Mouse (Mus musculus): ENCODE measurements around the gene Olfr657. TPM values are rescaled to one million over a fixed set of nuclear protein-coding genes. Genes with fewer than 3 reads are reported as not detected.

Olfr657 gene
- polyA plus RNA-seq (2014; fragmentation: Nextera tagmentation; extraction: Ambion mirVana) = not detected in 2 replicates

- Histone ChIP-seq H3K4me1 (replicated peaks; ENCODE audit: control insufficient read depth, insufficient read depth, low read length) (no peaks in the 10 kb centered on the region), H3K36me3 (ENCODE audit: control insufficient read depth, insufficient read depth, low read length) (no peaks in the 10 kb centered on the region), H3K27ac (ENCODE audit: low read depth) (no peak within 1 kb of the TSS), H3K4me2 (ENCODE audit: low read length) (no peak within 1 kb of the TSS), H3K27me3 (replicated peaks; ENCODE audit: control insufficient read depth, insufficient read depth, low read length) (no peaks in the 10 kb centered on the region), H3K4me3 (ENCODE audit: low read depth, low read length) (no peak within 1 kb of the TSS), H3K9me3 (ENCODE audit: control insufficient read depth, low read length) (no peaks in the 10 kb centered on the region), H3K9ac (ENCODE audit: low read length) (no peak within 1 kb of the TSS)
- DNase-seq (ENCODE audit: low spot score) (no peak), ATAC-seq (replicated peaks; ENCODE audit: low FRiP score, low TSS enrichment, low read depth) (no peak)
These were observed at the start of gene Olfr657 for GRCm38 (mm10) chr7:104624494-104624893. Gene Olfr657 (plus strand): TSS chr7:104624794.

GRCm38 (mm10) chr7:104577014-104577413, 47.6 kb upstream of the Olfr657 start, which contains the start of gene Olfr653:
Gene Olfr653 (plus strand): TSS chr7:104577314.
- H3K4me1 ChIP-seq (replicated peaks; ENCODE audit: control insufficient read depth, insufficient read depth, low read length) = no peaks in the 10 kb centered on the region
- H3K4me3 ChIP-seq (ENCODE audit: low read depth, low read length) = no peak within 1 kb of the TSS
- H3K9ac ChIP-seq (ENCODE audit: low read length) = no peak within 1 kb of the TSS
- no peak for DNase-seq (ENCODE audit: low spot score)
- no peaks in the 10 kb centered on the region for H3K36me3 ChIP-seq (ENCODE audit: control insufficient read depth, insufficient read depth, low read length)
- no peak for ATAC-seq (replicated peaks; ENCODE audit: low FRiP score, low TSS enrichment, low read depth)
- H3K4me2 ChIP-seq (ENCODE audit: low read length) = no peak within 1 kb of the TSS
- 63% methylated on average over 2 of the region's 2 CpGs for WGBS
- no peak within 1 kb of the TSS for H3K27ac ChIP-seq (ENCODE audit: low read depth)
- H3K27me3 ChIP-seq (replicated peaks; ENCODE audit: control insufficient read depth, insufficient read depth, low read length) = no peaks in the 10 kb centered on the region
- no peaks in the 10 kb centered on the region for H3K9me3 ChIP-seq (ENCODE audit: control insufficient read depth, low read length)

- Histone ChIP-seq H3K4me1 (replicated peaks; ENCODE audit: control insufficient read depth, insufficient read depth, low read length) (no peaks in the 10 kb centered on the region), H3K27me3 (replicated peaks; ENCODE audit: control insufficient read depth, insufficient read depth, low read length) (no peaks in the 10 kb centered on the region), H3K4me3 (ENCODE audit: low read depth, low read length) (no peak overlapping the region), H3K9ac (ENCODE audit: low read length) (no peak overlapping the region), H3K9me3 (ENCODE audit: control insufficient read depth, low read length) (no peaks in the 10 kb centered on the region), H3K36me3 (ENCODE audit: control insufficient read depth, insufficient read depth, low read length) (no peaks in the 10 kb centered on the region), H3K4me2 (ENCODE audit: low read length) (no peak overlapping the region), H3K27ac (ENCODE audit: low read depth) (no peak overlapping the region)
- 83% methylated on average over 4 of the region's 4 CpGs for WGBS
- ATAC-seq (replicated peaks; ENCODE audit: low FRiP score, low TSS enrichment, low read depth) = no peak
- DNase-seq (ENCODE audit: low spot score) = no peak
These were observed 43.7 kb upstream of the Olfr657 start for GRCm38 (mm10) chr7:104580846-104581245.

- ATAC-seq (replicated peaks; ENCODE audit: low FRiP score, low TSS enrichment, low read depth) (no peak), DNase-seq (ENCODE audit: low spot score) (no peak)
- Histone ChIP-seq H3K27ac (ENCODE audit: low read depth) (no peak overlapping the region), H3K4me3 (ENCODE audit: low read depth, low read length) (no peak overlapping the region), H3K9ac (ENCODE audit: low read length) (no peak overlapping the region), H3K36me3 (ENCODE audit: control insufficient read depth, insufficient read depth, low read length) (no peaks in the 10 kb centered on the region), H3K4me2 (ENCODE audit: low read length) (no peak overlapping the region), H3K9me3 (ENCODE audit: control insufficient read depth, low read length) (no peaks in the 10 kb centered on the region), H3K27me3 (replicated peaks; ENCODE audit: control insufficient read depth, insufficient read depth, low read length) (no peaks in the 10 kb centered on the region), H3K4me1 (replicated peaks; ENCODE audit: control insufficient read depth, insufficient read depth, low read length) (no peaks in the 10 kb centered on the region)
- WGBS = 75% methylated on average over 4 of the region's 4 CpGs
These were observed 43.2 kb upstream of the Olfr657 start for GRCm38 (mm10) chr7:104581429-104581828.

GRCm38 (mm10) chr7:104586725-104587124, 37.9 kb upstream of the Olfr657 start, which contains the start of gene Olfr654:
Gene Olfr654 (plus strand): TSS chr7:104587025.
- Histone ChIP-seq H3K4me1 (replicated peaks; ENCODE audit: control insufficient read depth, insufficient read depth, low read length) (no peaks in the 10 kb centered on the region), H3K9me3 (ENCODE audit: control insufficient read depth, low read length) (no peaks in the 10 kb centered on the region), H3K9ac (ENCODE audit: low read length) (no peak within 1 kb of the TSS), H3K27me3 (replicated peaks; ENCODE audit: control insufficient read depth, insufficient read depth, low read length) (no peaks in the 10 kb centered on the region), H3K27ac (ENCODE audit: low read depth) (no peak within 1 kb of the TSS), H3K36me3 (ENCODE audit: control insufficient read depth, insufficient read depth, low read length) (no peaks in the 10 kb centered on the region), H3K4me2 (ENCODE audit: low read length) (no peak within 1 kb of the TSS), H3K4me3 (ENCODE audit: low read depth, low read length) (no peak within 1 kb of the TSS)
- 68% methylated on average over 4 of the region's 4 CpGs for WGBS
- no peak for DNase-seq (ENCODE audit: low spot score)
- ATAC-seq (replicated peaks; ENCODE audit: low FRiP score, low TSS enrichment, low read depth) = no peak

- no peak overlapping the region for H3K4me2 ChIP-seq (ENCODE audit: low read length)
- no peak overlapping the region for H3K9ac ChIP-seq (ENCODE audit: low read length)
- H3K4me3 ChIP-seq (ENCODE audit: low read depth, low read length) = no peak overlapping the region
- DNase-seq (ENCODE audit: low spot score) (no peak), ATAC-seq (replicated peaks; ENCODE audit: low FRiP score, low TSS enrichment, low read depth) (no peak)
- H3K9me3 ChIP-seq (ENCODE audit: control insufficient read depth, low read length) = no peaks in the 10 kb centered on the region
- no peaks in the 10 kb centered on the region for H3K4me1 ChIP-seq (replicated peaks; ENCODE audit: control insufficient read depth, insufficient read depth, low read length)
- no peaks in the 10 kb centered on the region for H3K36me3 ChIP-seq (ENCODE audit: control insufficient read depth, insufficient read depth, low read length)
- H3K27ac ChIP-seq (ENCODE audit: low read depth) = no peak overlapping the region
- 86% methylated on average over 5 of the region's 5 CpGs for WGBS
- H3K27me3 ChIP-seq (replicated peaks; ENCODE audit: control insufficient read depth, insufficient read depth, low read length) = no peaks in the 10 kb centered on the region
These were observed 36.3 kb upstream of the Olfr657 start for GRCm38 (mm10) chr7:104588274-104588673.

- DNase-seq (ENCODE audit: low spot score) = no peak
- 91% methylated on average over 2 of the region's 2 CpGs for WGBS
- ATAC-seq (replicated peaks; ENCODE audit: low FRiP score, low TSS enrichment, low read depth) = no peak
These were observed 22.9 kb upstream of the Olfr657 start, which contains the start of gene Olfr655 for GRCm38 (mm10) chr7:104601679-104602078. Gene Olfr655 (minus strand): TSS chr7:104601779.

GRCm38 (mm10) chr7:104603173-104603572, 21.4 kb upstream of the Olfr657 start:
- no peaks in the 10 kb centered on the region for H3K4me1 ChIP-seq (replicated peaks; ENCODE audit: control insufficient read depth, insufficient read depth, low read length)
- no peaks in the 10 kb centered on the region for H3K36me3 ChIP-seq (ENCODE audit: control insufficient read depth, insufficient read depth, low read length)
- no peaks in the 10 kb centered on the region for H3K9me3 ChIP-seq (ENCODE audit: control insufficient read depth, low read length)
- 13% methylated on average over 3 of the region's 3 CpGs for WGBS
- no peak overlapping the region for H3K27ac ChIP-seq (ENCODE audit: low read depth)
- H3K27me3 ChIP-seq (replicated peaks; ENCODE audit: control insufficient read depth, insufficient read depth, low read length) = no peaks in the 10 kb centered on the region
- no peak overlapping the region for H3K4me3 ChIP-seq (ENCODE audit: low read depth, low read length)
- H3K9ac ChIP-seq (ENCODE audit: low read length) = no peak overlapping the region
- ATAC-seq (replicated peaks; ENCODE audit: low FRiP score, low TSS enrichment, low read depth) (no peak), DNase-seq (ENCODE audit: low spot score) (peak; percentile 54)
- no peak overlapping the region for H3K4me2 ChIP-seq (ENCODE audit: low read length)

More at GRCm38 (mm10) chr7:104601679-104602078, 22.9 kb upstream of the Olfr657 start, which contains the start of gene Olfr655:
- H3K27ac ChIP-seq (ENCODE audit: low read depth) = no peak within 1 kb of the TSS
- no peak within 1 kb of the TSS for H3K9ac ChIP-seq (ENCODE audit: low read length)
- no peaks in the 10 kb centered on the region for H3K9me3 ChIP-seq (ENCODE audit: control insufficient read depth, low read length)
- no peak within 1 kb of the TSS for H3K4me3 ChIP-seq (ENCODE audit: low read depth, low read length)
- no peaks in the 10 kb centered on the region for H3K27me3 ChIP-seq (replicated peaks; ENCODE audit: control insufficient read depth, insufficient read depth, low read length)
- H3K36me3 ChIP-seq (ENCODE audit: control insufficient read depth, insufficient read depth, low read length) = no peaks in the 10 kb centered on the region
- H3K4me2 ChIP-seq (ENCODE audit: low read length) = no peak within 1 kb of the TSS
- H3K4me1 ChIP-seq (replicated peaks; ENCODE audit: control insufficient read depth, insufficient read depth, low read length) = no peaks in the 10 kb centered on the region

GRCm38 (mm10) chr7:104604727-104605126, 19.9 kb upstream of the Olfr657 start:
- Histone ChIP-seq H3K4me3 (ENCODE audit: low read depth, low read length) (no peak overlapping the region), H3K4me1 (replicated peaks; ENCODE audit: control insufficient read depth, insufficient read depth, low read length) (no peaks in the 10 kb centered on the region), H3K36me3 (ENCODE audit: control insufficient read depth, insufficient read depth, low read length) (no peaks in the 10 kb centered on the region), H3K9me3 (ENCODE audit: control insufficient read depth, low read length) (no peaks in the 10 kb centered on the region), H3K4me2 (ENCODE audit: low read length) (no peak overlapping the region), H3K9ac (ENCODE audit: low read length) (no peak overlapping the region), H3K27me3 (replicated peaks; ENCODE audit: control insufficient read depth, insufficient read depth, low read length) (no peaks in the 10 kb centered on the region), H3K27ac (ENCODE audit: low read depth) (no peak overlapping the region)
- ATAC-seq (replicated peaks; ENCODE audit: low FRiP score, low TSS enrichment, low read depth) (no peak), DNase-seq (ENCODE audit: low spot score) (no peak)

All from intestine, embryonic 14.5 days (tissue).